Mouse (Mus musculus): ENCODE results near the gene Hgd.

DNA sequence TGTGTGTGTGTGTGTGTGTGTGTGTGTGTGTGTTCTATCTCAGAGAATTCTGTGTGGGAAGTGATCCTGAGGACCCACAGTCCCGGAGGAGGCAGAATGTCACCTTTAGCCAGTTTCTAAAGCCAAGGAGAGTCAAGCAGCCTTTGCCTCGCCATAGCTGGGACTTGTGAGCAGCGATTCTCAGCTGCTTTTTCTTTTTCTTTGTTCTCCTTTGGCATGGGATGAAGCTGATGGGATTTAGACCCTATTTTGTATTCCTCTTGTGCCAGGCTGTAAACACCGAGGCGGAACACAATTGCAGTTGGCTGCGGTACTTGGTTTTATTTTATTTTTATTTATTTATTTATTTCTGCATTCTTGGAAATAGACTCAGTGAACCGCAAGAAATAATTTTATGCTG lies 49.1 kb downstream of the Hgd start:
- no peak for TF ChIP-seq POLR2A (IDR thresholded peaks at IDR 0.05; ENCODE audit: extremely low read depth, insufficient read depth, low read length)
- TF ChIP-seq CTCF (IDR thresholded peaks at IDR 0.05; ENCODE audit: extremely low read depth, insufficient read depth, low read length), result no peak
